Mouse (Mus musculus): ENCODE data around the gene Plbd1. TPM values are rescaled to one million over a fixed set of nuclear protein-coding genes. Genes with fewer than 3 reads are reported as not detected.

Plbd1 gene
- polyA plus RNA-seq, 1 experiment from 2014 or later: 4.0 TPM

- H3K4me1 ChIP-seq (ENCODE audit: control insufficient read depth, insufficient read depth, low read length): no peaks in the 10 kb centered on the region
- H3K27ac ChIP-seq (ENCODE audit: low read depth, low read length): no peak overlapping the region
- no peak overlapping the region for H3K9ac ChIP-seq (ENCODE audit: low read depth, low read length)
- no peak for ATAC-seq (ENCODE audit: low FRiP score, low TSS enrichment)
- H3K27me3 ChIP-seq (ENCODE audit: control insufficient read depth, insufficient read depth, low read length): no peaks in the 10 kb centered on the region
- H3K36me3 ChIP-seq (ENCODE audit: control insufficient read depth, insufficient read depth, low read length): no peaks in the 10 kb centered on the region
- 91% methylated on average over 2 of the region's 2 CpGs for WGBS
- peaks cover 5% of the 10 kb centered on the region; the same call in 1 of the 2 replicates for H3K9me3 ChIP-seq (ENCODE audit: control insufficient read depth, low read length)
- no peak overlapping the region for H3K4me2 ChIP-seq (replicated peaks; ENCODE audit: low read depth, low read length)
- no peak overlapping the region for H3K4me3 ChIP-seq (ENCODE audit: low read length)
Observed at GRCm38 (mm10) chr6:136644171-136644570, 17.6 kb downstream of the Plbd1 start.

- no peak overlapping the region for H3K27ac ChIP-seq (ENCODE audit: low read depth, low read length)
- ATAC-seq (ENCODE audit: low FRiP score, low TSS enrichment): no peak
- 75% methylated on average over 3 of the region's 3 CpGs for WGBS
- H3K4me2 ChIP-seq (replicated peaks; ENCODE audit: low read depth, low read length): no peak overlapping the region
- no peak overlapping the region for H3K4me3 ChIP-seq (ENCODE audit: low read length)
- no peaks in the 10 kb centered on the region for H3K9me3 ChIP-seq (ENCODE audit: control insufficient read depth, low read length)
- no peaks in the 10 kb centered on the region for H3K27me3 ChIP-seq (ENCODE audit: control insufficient read depth, insufficient read depth, low read length)
- H3K36me3 ChIP-seq (ENCODE audit: control insufficient read depth, insufficient read depth, low read length): no peaks in the 10 kb centered on the region
- no peaks in the 10 kb centered on the region for H3K4me1 ChIP-seq (ENCODE audit: control insufficient read depth, insufficient read depth, low read length)
- no peak overlapping the region for H3K9ac ChIP-seq (ENCODE audit: low read depth, low read length)
Observed at GRCm38 (mm10) chr6:136634982-136635381, 26.7 kb downstream of the Plbd1 start.

DNA sequence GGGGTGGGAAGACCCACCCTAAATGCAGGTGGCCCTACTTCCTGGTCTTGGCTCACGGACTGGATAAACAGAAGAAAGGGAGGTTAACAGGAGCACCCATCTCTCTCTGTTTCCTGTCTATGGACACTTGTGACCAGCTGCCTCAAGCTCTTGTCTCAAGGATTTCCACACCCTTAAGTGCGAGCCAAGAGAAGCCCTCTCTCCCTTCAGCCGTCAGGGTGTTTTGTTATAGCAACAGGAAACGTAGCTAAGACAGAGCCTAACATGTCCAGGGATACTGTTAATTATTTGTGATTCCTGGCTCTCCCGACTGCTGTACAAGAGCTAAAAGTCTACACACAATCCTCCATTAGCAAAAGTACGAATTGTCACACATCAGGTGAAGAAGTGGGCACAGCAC lies 28.0 kb downstream of the Plbd1 start:
- Histone ChIP-seq H3K27me3 (ENCODE audit: control insufficient read depth, insufficient read depth, low read length) (no peaks in the 10 kb centered on the region), H3K4me2 (replicated peaks; ENCODE audit: low read depth, low read length) (no peak overlapping the region), H3K36me3 (ENCODE audit: control insufficient read depth, insufficient read depth, low read length) (no peaks in the 10 kb centered on the region), H3K9me3 (ENCODE audit: control insufficient read depth, low read length) (no peaks in the 10 kb centered on the region), H3K4me3 (ENCODE audit: low read length) (no peak overlapping the region), H3K27ac (ENCODE audit: low read depth, low read length) (no peak overlapping the region), H3K4me1 (ENCODE audit: control insufficient read depth, insufficient read depth, low read length) (no peaks in the 10 kb centered on the region), H3K9ac (ENCODE audit: low read depth, low read length) (no peak overlapping the region)
- 64% methylated on average over 6 of the region's 6 CpGs for WGBS
- no peak for ATAC-seq (ENCODE audit: low FRiP score, low TSS enrichment)

DNA sequence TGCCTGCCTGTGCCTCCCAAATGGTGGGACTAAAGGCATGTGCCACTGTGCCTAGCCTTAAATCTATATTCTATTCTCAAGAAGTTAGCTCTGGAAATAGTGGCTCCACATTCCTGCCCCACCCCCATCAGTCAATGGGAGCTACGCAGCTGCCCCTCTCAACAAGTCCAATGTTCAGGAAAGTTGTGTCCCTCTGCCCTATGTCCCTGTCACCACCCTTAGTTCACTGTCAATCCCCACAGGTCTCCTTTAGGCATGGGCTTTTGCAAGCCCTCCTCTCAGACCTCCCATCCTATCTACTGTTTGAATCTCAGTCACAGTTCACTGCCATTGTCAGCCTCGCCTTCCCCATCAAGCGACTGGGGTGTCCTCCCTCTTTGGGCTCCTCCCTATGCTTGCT lies 28.6 kb downstream of the Plbd1 start:
- no peak overlapping the region for H3K27ac ChIP-seq (ENCODE audit: low read depth, low read length)
- no peaks in the 10 kb centered on the region for H3K4me1 ChIP-seq (ENCODE audit: control insufficient read depth, insufficient read depth, low read length)
- no peaks in the 10 kb centered on the region for H3K9me3 ChIP-seq (ENCODE audit: control insufficient read depth, low read length)
- WGBS: 81% methylated on average over 3 of the region's 3 CpGs
- H3K27me3 ChIP-seq (ENCODE audit: control insufficient read depth, insufficient read depth, low read length): no peaks in the 10 kb centered on the region
- no peak for ATAC-seq (ENCODE audit: low FRiP score, low TSS enrichment)
- H3K9ac ChIP-seq (ENCODE audit: low read depth, low read length): no peak overlapping the region
- no peaks in the 10 kb centered on the region for H3K36me3 ChIP-seq (ENCODE audit: control insufficient read depth, insufficient read depth, low read length)
- no peak overlapping the region for H3K4me3 ChIP-seq (ENCODE audit: low read length)
- H3K4me2 ChIP-seq (replicated peaks; ENCODE audit: low read depth, low read length): no peak overlapping the region

- Histone ChIP-seq H3K4me1 (ENCODE audit: control insufficient read depth, insufficient read depth, low read length) (0 out of 2 replicates have a peak, but pooled peaks cover 3% of the 10 kb centered on the region), H3K4me2 (replicated peaks; ENCODE audit: low read depth, low read length) (no peak overlapping the region), H3K27ac (ENCODE audit: low read depth, low read length) (no peak overlapping the region), H3K9me3 (ENCODE audit: control insufficient read depth, low read length) (no peaks in the 10 kb centered on the region), H3K27me3 (ENCODE audit: control insufficient read depth, insufficient read depth, low read length) (no peaks in the 10 kb centered on the region), H3K36me3 (ENCODE audit: control insufficient read depth, insufficient read depth, low read length) (no peaks in the 10 kb centered on the region), H3K9ac (ENCODE audit: low read depth, low read length) (no peak overlapping the region), H3K4me3 (ENCODE audit: low read length) (no peak overlapping the region)
- WGBS: 44% methylated on average over 13 of the region's 13 CpGs
- peak; percentile 82 for ATAC-seq (ENCODE audit: low FRiP score, low TSS enrichment)
Observed at GRCm38 (mm10) chr6:136631945-136632534, 29.7 kb downstream of the Plbd1 start.

DNA sequence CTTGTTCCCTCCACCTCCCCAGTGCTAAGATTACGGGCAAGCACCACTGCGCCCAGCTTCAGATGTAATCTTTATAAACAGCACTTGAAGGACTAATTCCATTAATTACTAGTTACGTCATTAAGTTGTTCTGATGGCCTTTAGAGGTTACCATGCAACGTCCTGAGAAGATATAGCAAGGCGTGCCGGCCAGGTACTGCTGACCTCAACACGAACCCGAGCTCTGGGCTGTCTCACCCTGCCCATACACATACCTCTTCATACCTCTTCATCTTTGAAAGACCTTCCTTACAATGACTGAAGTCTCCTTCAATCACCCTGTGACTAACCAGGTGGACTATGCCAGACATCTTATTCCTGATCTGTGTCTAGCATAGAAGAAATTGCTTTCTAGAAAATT lies 30.2 kb downstream of the Plbd1 start:
- H3K4me2 ChIP-seq (replicated peaks; ENCODE audit: low read depth, low read length): no peak overlapping the region
- H3K27ac ChIP-seq (ENCODE audit: low read depth, low read length): no peak overlapping the region
- H3K27me3 ChIP-seq (ENCODE audit: control insufficient read depth, insufficient read depth, low read length): no peaks in the 10 kb centered on the region
- WGBS: 72% methylated on average over 8 of the region's 8 CpGs
- no peaks in the 10 kb centered on the region for H3K9me3 ChIP-seq (ENCODE audit: control insufficient read depth, low read length)
- H3K9ac ChIP-seq (ENCODE audit: low read depth, low read length): no peak overlapping the region
- ATAC-seq (ENCODE audit: low FRiP score, low TSS enrichment): peak; percentile 29; the same call in 1 of the 2 replicates
- H3K4me1 ChIP-seq (ENCODE audit: control insufficient read depth, insufficient read depth, low read length): 0 out of 2 replicates have a peak, but pooled peaks cover 3% of the 10 kb centered on the region
- no peaks in the 10 kb centered on the region for H3K36me3 ChIP-seq (ENCODE audit: control insufficient read depth, insufficient read depth, low read length)
- H3K4me3 ChIP-seq (ENCODE audit: low read length): no peak overlapping the region

DNA sequence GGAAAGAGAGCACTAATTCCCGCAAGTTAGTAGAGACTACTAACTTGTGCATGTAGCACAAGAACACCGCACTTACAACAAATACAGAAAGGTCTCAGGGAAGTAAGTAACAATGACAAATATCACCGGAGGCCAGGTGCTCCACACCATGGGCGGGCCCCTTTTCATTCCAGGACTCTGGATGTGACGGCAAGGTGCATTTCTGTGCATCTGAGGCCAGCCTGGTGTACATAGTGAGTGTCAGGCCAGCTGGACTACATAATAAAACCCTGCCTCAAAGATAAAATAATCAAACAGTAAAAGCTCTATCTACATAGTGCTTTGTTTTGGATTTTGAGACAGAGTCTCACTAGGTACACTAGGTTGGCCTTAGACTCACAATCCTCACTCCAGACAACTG lies 32.1 kb downstream of the Plbd1 start:
- H3K27me3 ChIP-seq (ENCODE audit: control insufficient read depth, insufficient read depth, low read length): no peaks in the 10 kb centered on the region
- no peak for ATAC-seq (ENCODE audit: low FRiP score, low TSS enrichment)
- 0 out of 2 replicates have a peak, but pooled peaks cover 3% of the 10 kb centered on the region for H3K4me1 ChIP-seq (ENCODE audit: control insufficient read depth, insufficient read depth, low read length)
- H3K4me3 ChIP-seq (ENCODE audit: low read length): no peak overlapping the region
- no peak overlapping the region for H3K27ac ChIP-seq (ENCODE audit: low read depth, low read length)
- no peaks in the 10 kb centered on the region for H3K9me3 ChIP-seq (ENCODE audit: control insufficient read depth, low read length)
- whole genome bisulfite sequencing: 95% methylated on average over 5 of the region's 5 CpGs
- no peak overlapping the region for H3K9ac ChIP-seq (ENCODE audit: low read depth, low read length)
- H3K4me2 ChIP-seq (replicated peaks; ENCODE audit: low read depth, low read length): no peak overlapping the region
- no peaks in the 10 kb centered on the region for H3K36me3 ChIP-seq (ENCODE audit: control insufficient read depth, insufficient read depth, low read length)

GRCm38 (mm10) chr6:136625421-136625820 lies 36.3 kb downstream of the Plbd1 start:
- Histone ChIP-seq H3K27ac (ENCODE audit: low read depth, low read length) (no peak overlapping the region), H3K27me3 (ENCODE audit: control insufficient read depth, insufficient read depth, low read length) (no peaks in the 10 kb centered on the region), H3K4me1 (ENCODE audit: control insufficient read depth, insufficient read depth, low read length) (0 out of 2 replicates have a peak, but pooled peaks cover 3% of the 10 kb centered on the region), H3K9me3 (ENCODE audit: control insufficient read depth, low read length) (no peaks in the 10 kb centered on the region), H3K36me3 (ENCODE audit: control insufficient read depth, insufficient read depth, low read length) (no peaks in the 10 kb centered on the region), H3K9ac (ENCODE audit: low read depth, low read length) (no peak overlapping the region), H3K4me3 (ENCODE audit: low read length) (no peak overlapping the region), H3K4me2 (replicated peaks; ENCODE audit: low read depth, low read length) (no peak overlapping the region)
- WGBS: 93% methylated on average over 12 of the region's 12 CpGs
- ATAC-seq (ENCODE audit: low FRiP score, low TSS enrichment): no peak

DNA sequence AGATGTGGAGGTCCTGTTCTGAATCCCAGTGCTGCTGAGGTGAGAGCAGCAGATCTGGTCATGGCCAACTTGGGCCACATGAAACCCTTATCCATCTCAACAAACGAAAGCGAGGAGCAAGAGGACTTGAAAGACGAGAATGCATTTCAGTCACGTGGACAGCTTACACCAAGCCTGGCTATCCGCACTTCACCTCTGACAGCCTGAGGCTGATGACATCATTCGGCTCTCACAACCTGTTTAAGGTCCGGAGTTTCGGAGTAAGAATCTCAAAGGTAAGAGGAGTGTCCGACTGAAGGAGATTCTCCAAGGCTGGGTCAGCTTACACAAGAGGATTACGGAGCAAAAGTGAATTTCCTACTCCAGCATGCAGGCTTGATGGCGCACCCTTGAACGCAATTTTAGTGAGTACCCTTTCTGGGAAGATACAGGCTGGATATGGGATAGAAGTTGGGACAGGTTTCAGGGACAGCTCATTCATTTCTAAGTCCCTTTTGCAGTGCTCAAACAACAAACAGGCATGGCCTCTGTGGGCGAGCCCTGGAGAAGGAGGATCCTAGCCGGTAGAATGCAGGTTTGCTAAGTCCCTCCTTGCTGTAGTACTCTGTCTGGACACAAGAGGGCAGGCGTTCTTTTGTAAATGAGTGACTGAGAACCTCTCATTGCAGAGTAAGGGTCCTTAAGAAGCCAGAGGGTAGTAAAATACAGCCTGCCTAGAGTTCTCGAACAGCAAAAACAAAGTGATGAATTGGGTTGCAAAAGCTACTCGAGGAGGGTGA lies 41.2 kb downstream of the Plbd1 start:
- 42% methylated on average over 17 of the region's 17 CpGs for WGBS
- peak; percentile 44; the same call in 1 of the 2 replicates for ATAC-seq (ENCODE audit: low FRiP score, low TSS enrichment)
- no peaks in the 10 kb centered on the region for H3K27me3 ChIP-seq (ENCODE audit: control insufficient read depth, insufficient read depth, low read length)
- H3K4me2 ChIP-seq (replicated peaks; ENCODE audit: low read depth, low read length): peak overlapping the region; percentile 22; the same call in 1 of the 2 replicates
- no peak overlapping the region for H3K9ac ChIP-seq (ENCODE audit: low read depth, low read length)
- no peaks in the 10 kb centered on the region for H3K36me3 ChIP-seq (ENCODE audit: control insufficient read depth, insufficient read depth, low read length)
- H3K27ac ChIP-seq (ENCODE audit: low read depth, low read length): no peak overlapping the region
- no peak overlapping the region for H3K4me3 ChIP-seq (ENCODE audit: low read length)
- no peaks in the 10 kb centered on the region for H3K4me1 ChIP-seq (ENCODE audit: control insufficient read depth, insufficient read depth, low read length)
- no peaks in the 10 kb centered on the region for H3K9me3 ChIP-seq (ENCODE audit: control insufficient read depth, low read length)
